Mouse (Mus musculus) liver, embryonic 13.5 days (tissue): ENCODE measurements at regions not wholly inside any gene's neighbourhood (a gene's known extent, or its start where the extent isn't known, plus 50 kb on each side); places are given as distances from the start of the nearest gene placed in this dataset.

Experiments
- ATAC-seq: fragments of 200-750 bp; cut with Nextera tagmentation; 2 replicates; pipeline ENCODE4 v1.8.0; 2017; ENCODE audit warnings: low read depth, mild to moderate bottlenecking, moderate number of reproducible peaks, moderate library complexity
- DNase-seq: peaks from one replicate; pipeline ENCODE4 v3.0.0; 2022
- H3K27ac ChIP-seq: fragments of 300-500 bp; sonication (generic); 2 replicates; pipeline ENCODE4 v1.5.1; 2015; ENCODE audit warnings: moderate library complexity, mild to moderate bottlenecking, inconsistent platforms
- H3K27me3 ChIP-seq: fragments of 300-500 bp; sonication (generic); 2 replicates; pipeline ENCODE4 v1.6.1; 2015; ENCODE audit warnings: mild to moderate bottlenecking, inconsistent platforms
- H3K36me3 ChIP-seq: fragments of 300-500 bp; sonication (generic); 2 replicates; pipeline ENCODE4 v1.6.1; 2015; ENCODE audit warnings: mild to moderate bottlenecking, inconsistent platforms
- H3K4me1 ChIP-seq: fragments of 300-500 bp; sonication (generic); replicated peaks from 2 replicates; pipeline ENCODE4 v1.6.1; 2015; ENCODE audit warnings: inconsistent platforms
- H3K4me2 ChIP-seq: fragments of 300-500 bp; sonication (generic); 2 replicates; pipeline ENCODE4 v1.6.1; 2015; ENCODE audit warnings: inconsistent platforms, mild to moderate bottlenecking, moderate library complexity
- H3K4me3 ChIP-seq: fragments of 300-500 bp; sonication (generic); replicated peaks from 2 replicates; pipeline ENCODE4 v1.5.1; 2015; ENCODE audit warnings: mild to moderate bottlenecking, inconsistent platforms
- H3K9ac ChIP-seq: fragments of 300-500 bp; sonication (generic); 2 replicates; pipeline ENCODE4 v1.6.1; 2015; ENCODE audit warnings: mild to moderate bottlenecking, inconsistent platforms
- H3K9me3 ChIP-seq: fragments of 300-500 bp; sonication (generic); replicated peaks from 2 replicates; pipeline ENCODE4 v1.6.1; 2016; ENCODE audit warnings: inconsistent platforms
- WGBS: fragments of 180-500 bp; shearing (Covaris S2); methylation state at CpG from one replicate; pipeline ENCODE4 v1.1.7; 2015; ENCODE audit not compliant: insufficient replicate concordance; 5-methylcytosine and 5-hydroxymethylcytosine counted together

DNA sequence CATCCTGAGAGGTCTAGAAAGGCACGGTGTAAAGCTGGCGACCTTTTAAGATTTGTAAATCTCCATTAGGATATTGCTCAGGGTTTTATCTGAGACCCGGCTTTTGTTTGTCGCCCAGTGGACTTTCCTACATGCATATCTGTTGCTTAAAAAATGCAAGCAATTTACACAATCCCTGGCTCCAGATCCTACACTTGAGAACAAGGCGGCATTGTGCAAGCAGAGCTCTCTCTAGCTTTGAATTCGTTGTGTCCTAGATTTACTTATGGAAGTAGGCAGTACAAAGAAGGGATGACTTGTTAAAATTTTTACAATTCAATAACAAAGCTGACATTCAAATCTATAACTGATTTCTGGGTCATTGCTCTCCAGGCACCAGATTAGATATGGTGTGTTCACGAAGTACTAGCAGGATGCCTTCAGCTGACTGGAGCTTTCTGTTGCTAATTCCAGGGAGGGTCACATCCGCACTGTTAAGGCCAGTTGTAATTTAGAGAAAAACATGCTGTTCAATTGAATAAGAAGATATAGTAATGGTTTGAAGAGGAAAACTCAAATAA lies 62.2 kb upstream of the Teddm2 start:
- DNase-seq (no peak), ATAC-seq (no peak)
- Histone ChIP-seq H3K36me3 (no peaks in the 10 kb centered on the region), H3K4me1 (no peaks in the 10 kb centered on the region), H3K4me2 (no peak overlapping the region), H3K27ac (no peak overlapping the region), H3K27me3 (no peaks in the 10 kb centered on the region), H3K9me3 (no peaks in the 10 kb centered on the region), H3K4me3 (no peak overlapping the region), H3K9ac (no peak overlapping the region)
- 65% methylated on average over 8 of the region's 8 CpGs for WGBS

GRCm38 (mm10) chr1:153963744-153964342 lies 63.8 kb upstream of the Teddm2 start:
- Histone ChIP-seq H3K27me3 (no peaks in the 10 kb centered on the region), H3K4me3 (no peak overlapping the region), H3K36me3 (no peaks in the 10 kb centered on the region), H3K4me2 (no peak overlapping the region), H3K9me3 (no peaks in the 10 kb centered on the region), H3K9ac (no peak overlapping the region), H3K4me1 (no peaks in the 10 kb centered on the region), H3K27ac (no peak overlapping the region)
- DNase-seq, result no peak
- 59% methylated on average over 9 of the region's 9 CpGs for WGBS
- ATAC-seq, result no peak

DNA sequence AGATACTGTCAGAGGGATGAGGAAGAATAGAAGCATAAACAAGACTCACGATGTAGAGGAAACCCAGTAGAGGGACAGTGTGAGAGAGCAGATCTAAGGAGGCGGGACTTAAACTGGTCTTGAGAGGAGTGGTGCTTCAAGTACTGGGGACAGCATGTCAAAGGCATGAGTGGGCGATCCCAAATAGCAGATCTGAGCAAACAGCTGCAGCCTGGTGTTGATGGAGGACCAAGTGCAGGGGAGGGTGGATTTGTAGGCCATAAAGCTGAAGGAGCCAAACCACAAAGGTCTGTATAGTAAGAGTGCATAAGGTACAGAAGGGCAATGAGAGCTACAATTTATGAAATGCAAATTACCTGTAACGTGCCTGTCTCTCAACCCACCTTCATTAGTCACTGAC lies 69.4 kb upstream of the Teddm2 start:
- WGBS, result 53% methylated on average over 4 of the region's 4 CpGs
- Histone ChIP-seq H3K4me2 (no peak overlapping the region), H3K27ac (no peak overlapping the region), H3K9me3 (no peaks in the 10 kb centered on the region), H3K27me3 (no peaks in the 10 kb centered on the region), H3K4me3 (no peak overlapping the region), H3K36me3 (no peaks in the 10 kb centered on the region), H3K4me1 (no peaks in the 10 kb centered on the region), H3K9ac (no peak overlapping the region)
- no peak for ATAC-seq
- DNase-seq, result no peak

- Histone ChIP-seq H3K27ac (no peak overlapping the region), H3K36me3 (no peaks in the 10 kb centered on the region), H3K9me3 (no peaks in the 10 kb centered on the region), H3K4me1 (no peaks in the 10 kb centered on the region), H3K4me3 (no peak overlapping the region), H3K9ac (no peak overlapping the region), H3K27me3 (no peaks in the 10 kb centered on the region), H3K4me2 (no peak overlapping the region)
- 50% methylated on average over 1 of the region's 1 CpGs for WGBS
- no peak for DNase-seq
- ATAC-seq, result no peak
Observed at GRCm38 (mm10) chr1:153974300-153974699, 74.3 kb upstream of the Teddm2 start.

DNA sequence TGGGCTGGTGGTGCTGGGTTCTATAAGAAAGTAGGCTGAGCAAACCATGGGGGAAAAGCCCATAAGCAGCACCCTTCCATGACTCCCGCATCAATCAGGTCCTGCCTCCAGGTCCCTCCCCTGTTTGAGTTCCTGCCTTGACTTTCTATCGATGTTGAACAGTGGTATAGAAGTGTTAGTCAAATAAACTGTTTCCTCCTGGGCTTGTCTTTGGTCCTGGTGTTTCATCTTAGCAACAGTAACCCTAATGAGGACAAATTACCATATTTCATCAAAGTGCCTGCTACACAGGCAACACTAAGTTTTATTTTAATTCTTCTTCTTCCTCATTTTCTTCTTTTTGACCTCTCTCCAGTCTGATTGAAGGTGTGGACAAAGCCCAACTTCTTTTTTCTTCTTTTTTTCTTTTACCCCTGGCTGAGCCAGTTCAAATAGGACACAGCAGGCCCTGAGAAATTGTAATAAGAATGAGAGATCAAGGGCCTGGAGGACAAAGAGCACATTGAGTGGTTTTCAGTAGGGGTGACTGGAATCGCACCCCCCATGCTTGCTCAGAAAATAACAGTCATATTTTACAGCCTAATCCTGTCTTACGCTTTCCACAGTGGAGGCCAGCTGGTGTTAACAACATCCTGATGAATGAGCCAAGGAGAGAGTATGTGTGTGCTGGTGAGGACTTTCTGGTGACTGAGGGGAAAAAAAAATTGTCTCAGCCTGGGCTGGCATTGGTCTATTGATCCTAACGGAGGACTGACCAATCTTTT lies 78.1 kb upstream of the Teddm2 start:
- DNase-seq (no peak), ATAC-seq (no peak)
- Histone ChIP-seq H3K4me3 (no peak overlapping the region), H3K9ac (no peak overlapping the region), H3K27me3 (no peaks in the 10 kb centered on the region), H3K9me3 (no peaks in the 10 kb centered on the region), H3K36me3 (no peaks in the 10 kb centered on the region), H3K4me1 (0 out of 2 replicates have a peak, but pooled peaks cover 4% of the 10 kb centered on the region), H3K27ac (no peak overlapping the region), H3K4me2 (no peak overlapping the region)
- WGBS, result 67% methylated on average over 5 of the region's 5 CpGs

- Histone ChIP-seq H3K4me3 (no peak overlapping the region), H3K9me3 (no peaks in the 10 kb centered on the region), H3K9ac (no peak overlapping the region), H3K27me3 (no peaks in the 10 kb centered on the region), H3K4me1 (0 out of 2 replicates have a peak, but pooled peaks cover 4% of the 10 kb centered on the region), H3K27ac (no peak overlapping the region), H3K36me3 (no peaks in the 10 kb centered on the region), H3K4me2 (no peak overlapping the region)
- ATAC-seq (no peak), DNase-seq (no peak)
- WGBS, result 43% methylated on average over 6 of the region's 6 CpGs
Observed at GRCm38 (mm10) chr1:153980886-153981285, 80.9 kb upstream of the Teddm2 start.

DNA sequence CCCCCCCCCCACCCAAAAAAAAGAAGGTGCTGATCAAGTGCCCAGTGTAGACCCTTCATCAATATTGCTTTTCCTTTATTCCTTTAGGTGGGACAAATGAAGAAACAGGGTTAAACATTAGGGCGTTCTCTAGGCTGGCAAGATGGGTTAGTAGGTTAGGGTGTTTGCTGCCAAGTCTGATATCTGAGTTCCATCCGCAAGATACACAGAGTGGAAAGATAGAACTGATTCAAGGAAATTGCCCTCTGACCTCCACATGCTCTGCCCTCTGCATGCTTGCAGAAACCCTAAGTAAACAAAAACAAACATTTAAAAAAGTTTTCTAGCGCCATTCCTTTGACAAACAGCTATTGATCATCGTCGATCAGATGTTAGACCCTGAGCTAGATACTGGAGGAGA lies 85.6 kb upstream of the Teddm2 start:
- Histone ChIP-seq H3K27ac (no peak overlapping the region), H3K4me2 (no peak overlapping the region)

DNA sequence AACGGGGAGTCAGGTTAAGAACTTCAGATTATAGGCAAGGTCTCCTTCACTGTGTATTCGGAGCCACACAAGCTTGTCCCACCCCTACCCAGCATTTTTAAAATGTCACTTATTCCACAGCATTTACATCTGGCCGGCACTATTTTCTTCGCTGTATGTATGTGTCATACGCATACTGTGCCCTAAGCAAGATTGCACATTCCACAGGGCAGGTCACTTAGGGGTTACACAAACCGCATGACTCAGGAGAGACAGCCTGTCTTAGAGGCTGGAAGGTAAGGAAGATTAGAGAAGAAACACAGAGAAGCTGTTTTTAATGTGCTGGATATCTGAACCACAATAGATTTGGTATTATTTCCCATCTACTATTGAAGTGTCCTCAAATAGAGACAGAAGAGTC lies 86.6 kb upstream of the Teddm2 start:
- 75% methylated on average over 6 of the region's 6 CpGs for WGBS
- no peaks in the 10 kb centered on the region for H3K9me3 ChIP-seq
- ATAC-seq, result no peak
- no peak overlapping the region for H3K4me2 ChIP-seq
- no peaks in the 10 kb centered on the region for H3K36me3 ChIP-seq
- H3K27ac ChIP-seq, result no peak overlapping the region
- no peaks in the 10 kb centered on the region for H3K27me3 ChIP-seq
- H3K9ac ChIP-seq, result no peak overlapping the region
- DNase-seq, result no peak
- H3K4me1 ChIP-seq, result 0 out of 2 replicates have a peak, but pooled peaks cover 4% of the 10 kb centered on the region
- no peak overlapping the region for H3K4me3 ChIP-seq

More for the DNA sequence above, 85.6 kb upstream of the Teddm2 start:
- ATAC-seq, result no peak
- Histone ChIP-seq H3K27me3 (no peaks in the 10 kb centered on the region), H3K4me1 (0 out of 2 replicates have a peak, but pooled peaks cover 4% of the 10 kb centered on the region), H3K9ac (no peak overlapping the region), H3K4me3 (no peak overlapping the region), H3K36me3 (no peaks in the 10 kb centered on the region), H3K9me3 (no peaks in the 10 kb centered on the region)
- 73% methylated on average over 5 of the region's 5 CpGs for WGBS
- DNase-seq, result no peak

GRCm38 (mm10) chr1:153988297-153988696 lies 88.3 kb upstream of the Teddm2 start:
- Histone ChIP-seq H3K9ac (no peak overlapping the region), H3K4me2 (no peak overlapping the region), H3K4me3 (no peak overlapping the region), H3K36me3 (no peaks in the 10 kb centered on the region), H3K27ac (peak overlapping the region; percentile 70), H3K27me3 (no peaks in the 10 kb centered on the region), H3K4me1 (no peaks in the 10 kb centered on the region), H3K9me3 (no peaks in the 10 kb centered on the region)
- ATAC-seq, result peak; percentile 41
- DNase-seq, result no peak
- WGBS, result 39% methylated on average over 2 of the region's 2 CpGs

GRCm38 (mm10) chr1:153990651-153991435 lies 90.8 kb upstream of the Teddm2 start:
- no peak for ATAC-seq
- no peaks in the 10 kb centered on the region for H3K36me3 ChIP-seq
- DNase-seq, result no peak
- no peaks in the 10 kb centered on the region for H3K27me3 ChIP-seq
- H3K4me2 ChIP-seq, result no peak overlapping the region
- H3K27ac ChIP-seq, result no peak overlapping the region
- H3K4me3 ChIP-seq, result no peak overlapping the region
- H3K4me1 ChIP-seq, result no peaks in the 10 kb centered on the region
- no peak overlapping the region for H3K9ac ChIP-seq
- H3K9me3 ChIP-seq, result no peaks in the 10 kb centered on the region
- 68% methylated on average over 11 of the region's 11 CpGs for WGBS

DNA sequence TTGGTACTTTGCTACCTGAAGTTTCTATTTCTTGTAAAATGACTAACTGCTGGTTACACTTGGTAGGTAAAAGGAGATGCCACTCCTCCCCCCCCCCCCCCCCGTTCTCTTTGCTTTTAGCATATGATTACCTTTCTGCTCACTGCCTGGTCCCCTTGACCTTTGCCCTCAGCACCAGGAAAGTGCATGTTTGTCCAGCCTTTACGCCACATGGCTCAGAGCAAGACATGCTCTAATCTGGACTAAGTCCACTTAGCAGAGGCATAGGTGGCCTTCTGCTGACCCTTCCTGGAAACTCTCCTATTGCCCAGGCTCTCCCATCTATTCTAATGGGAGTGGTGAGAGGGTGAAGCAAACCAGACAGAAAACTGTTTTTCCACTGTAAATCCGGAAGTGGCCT lies 92.4 kb upstream of the Teddm2 start:
- Histone ChIP-seq H3K9me3 (no peaks in the 10 kb centered on the region), H3K4me3 (no peak overlapping the region), H3K27me3 (no peaks in the 10 kb centered on the region), H3K36me3 (no peaks in the 10 kb centered on the region), H3K4me2 (no peak overlapping the region), H3K27ac (no peak overlapping the region), H3K9ac (no peak overlapping the region), H3K4me1 (peaks cover 4% of the 10 kb centered on the region; the same call in 1 of the 2 replicates)
- ATAC-seq (peak; percentile 64), DNase-seq (no peak)
- 52% methylated on average over 3 of the region's 3 CpGs for WGBS
